Mouse (Mus musculus) spleen, adult 2 months (tissue): ENCODE results near the gene Ccdc173.

Experiments used
- CTCF ChIP-seq: fragments of 200-500 bp; IDR thresholded peaks from 2 replicates; pipeline ENCODE4 v1.5.1; 2011; ENCODE audit warnings: mild to moderate bottlenecking, inconsistent platforms; ENCODE audit not compliant: insufficient read depth, insufficient read length, insufficient replicate concordance; ENCODE audit errors: extremely low read depth
- POLR2A ChIP-seq: fragments of 200-500 bp; IDR thresholded peaks from 2 replicates; pipeline ENCODE4 v1.6.1; 2011; ENCODE audit warnings: low read depth, low read length, inconsistent platforms

DNA sequence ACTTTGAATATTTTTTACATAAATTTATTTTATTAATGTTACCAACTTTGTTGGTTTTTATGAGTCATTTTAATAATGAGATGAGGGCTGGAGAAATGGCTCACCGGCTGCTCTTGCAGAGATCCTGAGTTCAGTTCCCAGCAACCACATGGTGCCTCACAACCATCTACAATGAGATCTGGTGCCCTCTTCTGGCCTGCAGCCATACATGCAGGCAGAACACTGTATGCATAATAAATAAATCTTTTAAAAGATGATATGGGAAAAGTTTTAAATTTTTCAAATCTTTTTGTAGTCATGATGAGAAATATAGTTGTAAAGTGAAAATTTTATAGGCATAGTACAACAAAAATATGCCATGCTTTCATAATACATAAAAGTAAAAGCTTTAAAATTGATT lies 44.3 kb downstream of the Ccdc173 start:
- no peak for TF ChIP-seq POLR2A
- TF ChIP-seq CTCF = no peak
